Mouse (Mus musculus) activated CD4-positive, CD25-positive, alpha-beta regulatory T cell, adult 4 months (primary cell): ENCODE results near the gene Itpr2. TPM values are rescaled to one million over a fixed set of nuclear protein-coding genes. Genes with fewer than 3 reads are reported as not detected.

Experiments
- ATAC-seq: one replicate; pipeline ENCODE4 v1.8.0; 2017
- polyA plus RNA-seq, 2 experiments: library from polyadenylated mRNA; unstranded; fragments of 100-300 nt; shearing (Covaris generic); gene quantifications; one replicate each; pipeline ENCODE4 v1.2.1; 2017

Gene Itpr2
- polyA plus RNA-seq, 2 experiments from 2014 or later: 69.2 to 77.7 TPM

DNA sequence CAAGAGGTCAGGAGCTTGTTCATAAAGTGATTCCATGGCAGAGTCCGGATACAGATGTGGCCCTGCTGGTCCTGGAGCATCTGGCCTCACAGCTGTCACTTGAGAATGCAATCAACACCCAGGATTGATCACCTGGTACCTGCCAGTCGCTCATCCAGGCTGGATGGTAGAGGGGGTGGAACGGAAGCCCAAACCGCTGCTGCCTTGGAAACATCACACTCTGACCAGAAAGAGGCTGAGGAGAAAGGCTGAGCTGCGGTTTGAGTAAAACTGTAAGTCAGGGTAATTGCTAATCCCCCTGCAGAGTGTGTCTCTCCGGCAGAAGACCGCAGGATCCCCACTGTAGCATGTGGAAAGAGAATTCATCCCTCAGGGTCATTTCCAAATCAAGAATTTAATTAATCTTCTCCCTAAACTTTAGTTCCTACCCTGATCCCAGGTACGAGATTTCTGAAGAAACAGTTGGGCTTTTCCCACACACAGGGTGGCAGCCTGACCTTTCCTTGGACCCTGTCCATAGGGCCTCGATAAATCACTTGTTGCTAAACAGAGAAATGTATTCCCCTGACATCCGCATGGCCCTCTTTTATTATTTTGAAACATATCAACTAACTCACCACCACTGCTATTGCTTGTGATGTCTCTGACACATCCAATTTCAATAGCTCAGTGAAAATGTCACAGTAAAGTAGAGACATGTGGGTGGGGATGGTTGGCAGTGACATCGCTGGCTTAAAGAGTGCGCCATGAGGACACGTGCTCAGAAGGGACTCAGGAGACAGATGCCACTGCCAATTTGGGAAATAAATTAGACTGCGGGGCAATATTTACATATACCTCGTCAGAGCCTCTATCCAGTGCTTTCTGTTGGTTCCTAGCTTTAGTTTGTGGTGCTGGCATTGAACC lies 418.7 kb downstream of the Itpr2 start:
- ATAC-seq: no peak

DNA sequence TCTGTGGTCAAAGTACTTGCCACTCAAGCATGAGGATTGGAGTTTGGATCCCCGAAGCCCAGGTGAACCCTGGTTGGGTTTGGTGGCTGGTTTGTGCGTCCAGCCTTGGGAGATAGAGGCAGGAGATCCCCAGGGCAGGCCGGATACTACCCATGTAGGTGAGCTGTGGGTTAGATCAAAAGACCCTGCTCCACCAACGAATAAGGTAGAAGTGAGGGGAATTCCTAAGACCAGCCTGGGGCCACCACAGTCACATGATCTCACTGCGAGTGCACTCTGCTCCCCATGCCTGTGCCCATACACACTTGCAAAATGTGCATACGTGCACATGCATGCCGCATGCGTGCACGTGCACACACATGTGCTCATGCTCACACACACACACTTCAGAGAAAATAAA lies 419.5 kb downstream of the Itpr2 start:
- peak; percentile 27 for ATAC-seq

DNA sequence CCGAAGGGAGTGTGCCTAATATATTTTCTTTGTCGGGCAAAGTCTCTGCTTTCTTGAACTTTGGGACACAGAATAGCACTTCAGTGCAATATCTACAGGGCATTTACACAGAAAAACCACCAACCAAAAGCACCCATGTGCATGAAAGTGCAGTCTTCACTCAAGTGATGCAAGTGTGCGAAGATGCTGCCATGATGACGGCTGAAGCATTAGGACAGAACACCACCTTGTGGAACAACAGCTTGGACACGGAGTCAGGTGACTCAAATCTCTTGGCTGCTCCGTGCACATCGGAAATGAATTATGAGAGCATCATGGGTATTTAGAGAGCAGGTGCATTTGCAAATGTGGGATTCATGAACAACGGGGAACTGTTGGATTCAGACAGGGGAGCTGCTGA lies 420.4 kb downstream of the Itpr2 start:
- ATAC-seq: no peak

DNA sequence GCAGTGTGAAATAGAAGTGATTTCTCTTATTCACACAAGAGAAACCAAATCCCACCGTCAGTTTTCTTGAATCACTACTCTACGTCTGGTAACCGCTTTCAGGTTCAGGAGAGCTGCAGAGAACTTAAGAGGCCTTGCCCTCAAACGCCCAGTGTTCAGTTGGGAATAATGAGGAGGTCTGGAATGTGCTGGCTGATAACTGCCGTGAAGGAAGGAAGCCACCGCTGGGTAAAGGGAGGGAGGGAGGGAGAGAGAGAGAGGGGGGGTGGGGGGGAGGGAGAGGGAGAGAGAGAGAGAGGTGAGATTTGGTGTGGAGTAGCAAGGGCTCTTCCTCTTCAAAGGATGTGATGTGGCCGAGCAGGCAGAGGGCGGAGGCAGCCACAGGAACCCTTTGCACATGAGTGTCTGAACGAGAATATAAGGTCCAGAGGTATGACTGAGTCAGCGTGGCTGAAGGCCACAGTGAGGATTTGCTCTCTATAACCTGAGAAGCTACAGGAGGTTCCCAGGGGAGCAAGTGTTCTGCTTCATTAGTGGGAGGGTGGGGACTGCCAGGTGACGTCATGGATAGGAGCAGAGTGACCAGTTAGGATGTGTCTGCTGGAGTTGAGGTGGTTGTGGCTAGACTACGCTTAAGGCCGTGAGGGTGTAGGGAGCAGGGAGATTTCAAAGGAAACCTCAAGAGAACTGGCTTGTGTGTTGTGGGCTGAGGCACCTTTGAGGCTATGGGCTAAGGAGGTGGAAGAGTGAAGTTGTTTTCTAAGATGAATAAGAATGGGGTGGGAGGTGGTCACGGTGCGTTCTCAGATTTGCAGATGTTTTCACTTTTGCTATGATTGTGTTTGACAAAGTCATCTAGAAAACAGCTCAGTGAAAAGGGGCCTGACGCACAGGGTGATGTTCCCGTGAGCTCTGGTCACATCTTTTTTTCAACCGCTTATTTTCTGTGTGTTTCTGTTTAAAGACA lies 421.2 kb downstream of the Itpr2 start:
- ATAC-seq: peak; percentile 69

DNA sequence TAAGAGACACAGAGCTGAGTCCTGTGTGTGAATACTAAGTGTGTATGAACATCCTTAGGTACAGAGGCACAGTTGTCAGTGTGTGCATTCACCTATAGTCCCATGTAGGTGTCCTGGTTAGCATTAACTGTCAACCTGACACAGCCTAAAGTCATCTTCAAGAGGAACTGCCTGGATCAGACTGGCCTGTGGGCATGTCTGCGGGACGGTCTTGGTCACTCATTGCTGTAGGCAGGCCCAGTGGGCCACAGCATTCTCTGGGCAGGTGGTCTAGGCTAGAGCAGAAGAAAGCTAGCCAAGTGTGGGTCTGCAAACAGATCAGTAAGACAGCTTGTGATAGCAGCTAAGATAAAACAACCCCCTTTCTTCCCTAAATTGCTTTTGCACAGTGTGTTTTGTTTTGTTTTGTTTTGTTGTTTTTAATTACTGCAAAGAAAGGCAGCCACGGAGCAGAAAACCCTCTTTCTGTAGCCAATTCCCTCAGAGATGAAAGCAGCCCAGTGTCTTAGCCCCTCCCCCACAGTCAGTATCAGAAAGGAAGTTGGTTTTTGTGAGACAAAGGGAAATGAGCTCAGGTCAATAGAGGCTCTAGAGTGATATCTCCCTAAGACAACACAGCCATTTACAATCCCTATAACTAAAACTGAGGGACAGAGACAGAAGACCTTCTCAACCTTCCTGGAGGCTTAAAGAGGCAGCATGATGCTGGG lies 422.1 kb downstream of the Itpr2 start:
- peak; percentile 38 for ATAC-seq

DNA sequence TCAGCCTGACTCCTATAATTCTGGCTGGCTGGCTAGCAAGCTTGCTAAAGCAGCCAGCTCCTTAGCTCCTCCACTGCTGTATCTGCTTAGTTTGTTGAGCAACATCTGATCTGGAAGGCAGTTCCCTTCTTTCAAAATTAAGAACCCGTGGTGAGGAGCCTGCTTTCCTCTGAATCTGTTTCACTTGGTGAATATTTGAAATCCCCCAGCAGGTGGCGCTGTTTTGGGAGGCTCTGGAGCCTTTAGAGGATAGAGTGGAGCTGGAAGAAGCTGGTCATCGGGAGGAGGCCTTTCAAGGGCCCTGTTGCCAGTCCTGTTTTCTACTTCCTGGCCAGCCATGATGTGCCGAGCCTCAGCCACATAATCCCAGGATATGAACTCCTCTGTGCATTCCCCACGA lies 422.8 kb downstream of the Itpr2 start:
- no peak for ATAC-seq

DNA sequence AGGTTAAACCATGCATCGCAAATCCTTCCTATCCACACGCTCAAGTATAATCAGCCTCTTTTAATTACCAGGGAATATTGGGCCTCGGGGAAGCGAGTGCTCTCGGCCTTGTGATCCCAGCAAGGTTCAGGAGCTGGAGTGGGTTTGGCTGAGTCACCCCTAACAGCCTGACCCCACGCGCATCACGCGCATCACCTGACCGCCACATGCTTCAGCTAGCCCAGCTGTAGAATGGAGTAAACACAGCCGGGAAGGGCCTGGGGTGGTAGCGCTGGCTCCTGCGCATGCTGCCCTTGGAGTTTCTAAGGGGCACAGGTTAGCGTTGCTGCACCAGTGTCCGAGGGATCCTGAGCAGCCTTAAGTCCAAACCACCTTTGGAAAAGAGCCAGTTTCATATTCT lies 423.9 kb downstream of the Itpr2 start:
- ATAC-seq: no peak

DNA sequence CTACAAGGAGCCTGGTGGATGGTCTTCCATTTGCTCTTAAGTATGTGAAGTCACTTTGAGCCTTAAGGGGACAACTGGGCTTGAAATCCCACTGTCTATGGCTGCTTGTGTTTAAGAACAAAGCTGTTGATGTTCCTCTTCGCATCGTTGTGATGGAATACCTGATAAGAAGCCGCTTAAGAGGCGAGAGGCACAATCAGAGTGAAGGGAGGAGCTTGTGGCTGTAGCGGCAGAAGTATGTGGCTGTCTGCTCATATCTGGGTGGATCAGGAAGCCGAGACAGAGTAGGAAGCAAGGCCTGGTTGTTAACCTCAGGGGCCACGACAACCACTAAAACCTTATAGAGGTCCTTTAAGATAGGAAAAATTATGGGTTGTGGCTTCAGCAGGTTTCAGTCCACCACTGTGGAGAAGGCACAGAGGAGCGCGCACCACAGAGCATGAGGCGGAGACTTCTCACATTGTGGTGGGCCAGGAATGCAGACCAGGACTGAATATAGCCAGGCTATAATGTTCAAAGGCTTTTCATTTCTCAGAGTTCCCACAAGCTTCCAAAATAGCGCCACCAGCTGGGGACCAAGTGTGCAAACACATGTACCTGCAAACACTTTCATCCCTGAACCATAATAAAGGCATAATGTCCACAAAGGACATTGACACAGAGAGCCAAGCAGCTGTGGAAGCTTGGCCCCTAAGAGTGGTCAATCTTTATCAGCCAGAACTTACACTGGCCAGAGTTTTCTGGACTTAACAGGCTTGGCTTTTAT lies 424.7 kb downstream of the Itpr2 start:
- ATAC-seq: peak; percentile 21

DNA sequence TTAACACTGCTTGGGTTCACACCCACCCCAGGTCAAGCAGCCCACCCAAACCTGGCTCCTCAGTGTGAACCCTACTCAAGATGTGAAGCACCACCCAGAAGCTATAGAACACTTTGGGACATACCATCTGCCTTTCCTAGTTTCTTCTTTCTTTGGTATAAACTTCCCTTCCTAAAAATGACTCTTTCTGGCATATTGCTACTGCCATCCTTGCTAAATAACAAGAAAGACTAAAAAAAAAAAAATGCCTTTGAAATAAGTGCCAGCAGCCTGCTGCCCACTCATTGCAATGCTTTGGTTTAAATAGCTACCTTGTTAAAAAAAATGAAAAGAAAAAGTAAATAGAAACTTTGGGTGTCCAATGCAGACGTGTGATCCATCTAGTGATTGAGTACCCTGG lies 429.2 kb downstream of the Itpr2 start:
- no peak for ATAC-seq

DNA sequence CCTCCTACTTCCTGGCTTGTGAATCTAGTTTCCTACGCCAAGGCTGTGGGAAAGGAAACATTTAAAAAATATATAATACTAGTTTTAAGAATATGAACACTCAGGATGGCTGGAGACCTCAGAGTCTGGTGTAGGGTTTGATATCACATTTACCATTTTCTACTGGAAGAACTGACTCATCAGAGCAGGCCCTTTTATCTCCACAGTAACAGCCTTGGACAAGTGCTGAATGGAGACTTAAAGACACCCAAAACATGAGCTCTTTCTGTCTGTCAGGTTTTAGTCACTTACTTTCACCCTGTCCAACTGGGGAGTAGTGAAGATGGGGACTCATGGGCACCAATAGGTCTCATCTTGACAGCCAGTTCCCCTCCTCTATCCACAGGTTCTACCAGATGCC lies 430.1 kb downstream of the Itpr2 start:
- no peak for ATAC-seq

Other genes with a start within 250 kb of the Itpr2 start
- gene Fgfr1op2, start 75.0 kb upstream of the Itpr2 start, polyA plus RNA-seq: 100 to 1,000 TPM in 1 of 2 experiments, 10 to 100 TPM in 1; 94.8 to 109 TPM
- 10 to 100 TPM; 63.2 to 79.5 TPM for gene Ints13, start 75.6 kb upstream of the Itpr2 start, polyA plus RNA-seq
- gene Med21, start 140.3 kb upstream of the Itpr2 start, polyA plus RNA-seq: 10 to 100 TPM; 66.6 to 70.2 TPM
- gene Tm7sf3, start 140.6 kb upstream of the Itpr2 start, polyA plus RNA-seq: 1 to 10 TPM; 2.5 to 4.7 TPM
- gene Stk38l, start 222.8 kb upstream of the Itpr2 start, polyA plus RNA-seq: 10 to 100 TPM; 17.6 to 23.5 TPM